Mouse (Mus musculus) hindbrain, embryonic 10.5 days (tissue): ENCODE measurements around the gene Ap1m1. TPM values are rescaled to one million over a fixed set of nuclear protein-coding genes. Genes with fewer than 3 reads are reported as not detected.

Source experiments
- DNase-seq: peaks from one replicate; pipeline ENCODE4 v3.0.0-alpha.2; 2017; ENCODE audit warnings: low spot score
- H3K27ac ChIP-seq: fragments of 300-500 bp; sonication (generic); 2 replicates; pipeline ENCODE4 v1.5.1; 2016; ENCODE audit warnings: mild to moderate bottlenecking, moderate library complexity
- H3K27me3 ChIP-seq: fragments of 300-500 bp; sonication (generic); 2 replicates; pipeline ENCODE4 v1.6.1; 2016; ENCODE audit warnings: mild to moderate bottlenecking; ENCODE audit not compliant: poor library complexity, insufficient read depth, severe bottlenecking
- H3K36me3 ChIP-seq: fragments of 300-500 bp; sonication (generic); 2 replicates; pipeline ENCODE4 v1.6.1; 2016; ENCODE audit warnings: mild to moderate bottlenecking, moderate library complexity
- H3K4me1 ChIP-seq: fragments of 300-500 bp; sonication (generic); replicated peaks from 2 replicates; pipeline ENCODE4 v1.6.1; 2016; ENCODE audit warnings: mild to moderate bottlenecking
- H3K4me3 ChIP-seq: fragments of 300-500 bp; sonication (generic); 2 replicates; pipeline ENCODE4 v1.5.1; 2016; ENCODE audit warnings: mild to moderate bottlenecking, moderate library complexity
- H3K9me3 ChIP-seq: fragments of 300-500 bp; sonication (generic); 2 replicates; pipeline ENCODE4 v1.6.1; 2016; ENCODE audit warnings: mild to moderate bottlenecking, moderate library complexity
- WGBS: fragments of 180-500 bp; shearing (Covaris S2); methylation state at CpG from one replicate; pipeline ENCODE4 v1.1.7; 2016; 5-methylcytosine and 5-hydroxymethylcytosine counted together
- polyA plus RNA-seq: library from polyadenylated mRNA; unstranded; fragments of >200 nt; fragmentation: Nextera tagmentation; extraction: Ambion mirVana; gene quantifications from 2 replicates; pipeline ENCODE4 v1.2.1, GENCODE M21; 2016

The Ap1m1 gene
- polyA plus RNA-seq, 1 experiment from 2014 or later = 213 TPM

DNA sequence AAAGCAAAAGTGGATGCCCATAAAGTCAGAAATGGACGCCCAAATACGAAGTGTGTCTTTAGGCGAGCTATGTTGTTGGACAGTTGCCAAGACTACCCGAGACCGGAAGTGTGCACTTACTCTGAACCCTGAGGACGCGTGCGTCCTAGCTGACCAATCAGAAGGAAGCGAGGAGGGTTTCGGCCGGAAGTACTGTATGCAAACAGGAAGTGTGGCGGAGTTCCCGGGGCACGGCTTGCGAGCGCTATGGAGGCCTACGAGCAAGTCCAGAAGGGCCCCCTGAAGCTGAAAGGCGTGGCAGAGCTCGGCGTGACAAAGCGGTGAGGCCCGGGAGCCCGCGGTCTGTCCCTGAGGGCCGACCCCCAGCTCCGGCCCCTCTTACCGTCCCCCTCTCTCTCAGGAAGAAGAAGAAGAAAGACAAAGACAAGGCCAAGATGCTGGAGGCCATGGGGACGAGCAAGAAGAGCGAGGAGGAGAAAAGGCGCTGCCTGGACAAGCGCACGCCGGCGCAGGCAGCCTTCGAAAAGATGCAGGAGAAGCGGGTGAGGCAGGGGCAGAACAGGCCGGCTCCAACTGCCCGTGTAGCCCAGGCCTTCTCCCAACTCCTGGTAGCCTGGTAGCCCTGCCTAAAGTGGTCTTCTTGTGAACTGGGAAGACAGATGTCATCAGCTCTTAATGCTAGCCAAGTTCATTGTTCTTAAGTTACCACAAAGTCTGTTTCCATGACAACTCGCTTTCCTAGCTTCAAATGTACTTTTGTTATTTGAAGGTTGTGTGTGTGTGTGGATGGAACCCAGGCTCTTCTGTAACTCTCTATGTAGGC, 20.1 kb upstream of the Ap1m1 start, which contains the start of gene Fam32a:
TSS of gene Fam32a (plus strand) at position 190 of the 823 bp plus-strand sequence.
- no peaks in the 10 kb centered on the region for H3K27me3 ChIP-seq
- peaks cover 12% of the 10 kb centered on the region for H3K4me1 ChIP-seq
- H3K9me3 ChIP-seq = no peaks in the 10 kb centered on the region
- peak; percentile 93 for DNase-seq
- 10% methylated on average over 39 of the region's 39 CpGs for WGBS
- H3K4me3 ChIP-seq = peak within 1 kb of the TSS; percentile 79
- H3K27ac ChIP-seq = peak within 1 kb of the TSS; percentile 92
- peaks cover 39% of the 10 kb centered on the region for H3K36me3 ChIP-seq

DNA sequence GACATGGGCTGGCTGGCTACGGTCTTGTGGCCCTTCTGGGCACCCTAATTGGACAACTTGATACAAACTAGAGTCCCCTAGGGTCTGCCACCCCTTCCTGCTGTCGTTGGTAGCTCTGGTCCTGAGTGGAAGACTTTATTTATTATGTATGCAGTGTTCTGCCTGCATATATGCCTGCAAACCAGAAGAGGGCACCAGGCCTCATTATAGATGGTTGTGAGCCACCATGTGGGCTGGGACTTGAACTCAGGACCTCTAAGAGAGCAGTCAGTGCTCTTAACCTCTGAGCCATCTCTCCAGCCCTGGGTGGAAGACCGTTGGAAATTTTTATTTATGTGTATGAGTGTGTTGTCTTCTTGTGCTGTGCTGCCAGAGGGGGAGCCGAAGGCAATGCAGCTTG, 19.1 kb upstream of the Ap1m1 start:
- 83% methylated on average over 4 of the region's 4 CpGs for WGBS
- H3K36me3 ChIP-seq = peaks cover 39% of the 10 kb centered on the region
- H3K9me3 ChIP-seq = no peaks in the 10 kb centered on the region
- H3K4me3 ChIP-seq = peak overlapping the region; percentile 79
- no peak overlapping the region for H3K27ac ChIP-seq
- peaks cover 12% of the 10 kb centered on the region for H3K4me1 ChIP-seq
- no peak for DNase-seq
- H3K27me3 ChIP-seq = no peaks in the 10 kb centered on the region

DNA sequence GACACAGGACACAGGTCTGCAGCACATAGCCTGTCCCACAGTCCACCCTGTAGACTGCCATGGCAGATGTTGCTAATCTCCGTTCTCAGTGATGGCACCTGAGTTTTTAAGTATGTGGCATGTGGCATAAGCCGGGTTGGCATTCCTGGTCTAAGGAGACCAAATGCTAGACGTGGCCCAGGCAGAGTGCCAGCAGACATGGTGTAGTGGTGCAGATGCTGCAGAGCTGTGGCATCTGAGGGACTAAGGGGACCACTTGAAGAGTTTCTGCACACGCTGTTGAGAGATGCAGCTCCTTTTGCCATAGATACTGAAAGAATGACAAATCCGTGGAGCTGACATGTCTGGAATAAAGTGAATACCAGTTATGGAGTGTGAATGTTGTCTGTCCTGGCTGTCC, 17.2 kb upstream of the Ap1m1 start:
- no peak for DNase-seq
- Histone ChIP-seq H3K36me3 (peaks cover 39% of the 10 kb centered on the region), H3K9me3 (no peaks in the 10 kb centered on the region), H3K4me3 (no peak overlapping the region), H3K27ac (no peak overlapping the region), H3K27me3 (no peaks in the 10 kb centered on the region), H3K4me1 (peaks cover 12% of the 10 kb centered on the region)
- WGBS = 93% methylated on average over 5 of the region's 5 CpGs

DNA sequence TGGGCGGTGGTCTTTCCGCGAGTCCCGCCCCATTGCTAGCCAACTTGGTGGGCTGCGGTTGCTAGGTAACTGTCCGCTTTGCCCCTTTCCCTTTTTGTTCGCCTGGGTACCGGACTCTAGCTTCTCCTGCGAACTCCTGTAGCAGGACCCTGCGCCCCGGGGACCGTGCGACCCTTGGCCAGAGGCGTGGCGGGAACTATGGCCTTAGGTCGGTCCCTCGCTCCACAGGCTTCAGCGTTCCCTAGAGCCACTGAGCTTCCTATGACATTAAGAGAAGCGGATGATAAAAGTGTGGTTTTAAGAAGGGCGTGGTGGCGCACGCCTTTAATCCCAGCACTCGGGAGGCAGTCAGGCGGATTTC, 565 bp downstream of the Ap1m1 start:
- Histone ChIP-seq H3K36me3 (peaks cover 34% of the 10 kb centered on the region), H3K27ac (peak overlapping the region; percentile 96), H3K4me3 (peak overlapping the region; percentile 69), H3K9me3 (no peaks in the 10 kb centered on the region), H3K4me1 (peaks cover 22% of the 10 kb centered on the region), H3K27me3 (no peaks in the 10 kb centered on the region)
- DNase-seq = no peak
- WGBS = 1% methylated on average over 24 of the region's 24 CpGs

DNA sequence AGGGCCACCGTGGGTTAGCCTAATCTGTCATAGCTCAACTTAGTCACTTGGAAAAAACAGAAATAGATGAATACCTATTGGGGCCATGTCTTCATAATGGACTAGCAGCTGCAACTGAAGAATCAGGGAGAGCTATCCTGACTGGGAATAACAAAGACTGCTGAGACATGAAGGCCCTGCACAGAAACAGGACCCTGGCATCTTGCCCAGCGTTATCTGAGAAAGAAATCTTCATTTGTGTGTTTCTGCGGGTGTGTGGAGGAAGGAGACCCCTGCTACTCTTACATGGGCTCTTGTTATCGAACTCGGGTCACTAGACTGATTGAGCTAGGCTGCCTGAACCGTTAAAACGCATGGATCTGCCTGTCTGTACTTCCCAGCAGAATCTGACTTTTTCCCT, 1.1 kb downstream of the Ap1m1 start:
- DNase-seq = no peak
- no peaks in the 10 kb centered on the region for H3K9me3 ChIP-seq
- peaks cover 22% of the 10 kb centered on the region for H3K4me1 ChIP-seq
- peaks cover 40% of the 10 kb centered on the region for H3K36me3 ChIP-seq
- H3K27ac ChIP-seq = peak overlapping the region; percentile 96
- 76% methylated on average over 7 of the region's 7 CpGs for WGBS
- H3K4me3 ChIP-seq = peak overlapping the region; percentile 69
- H3K27me3 ChIP-seq = no peaks in the 10 kb centered on the region

DNA sequence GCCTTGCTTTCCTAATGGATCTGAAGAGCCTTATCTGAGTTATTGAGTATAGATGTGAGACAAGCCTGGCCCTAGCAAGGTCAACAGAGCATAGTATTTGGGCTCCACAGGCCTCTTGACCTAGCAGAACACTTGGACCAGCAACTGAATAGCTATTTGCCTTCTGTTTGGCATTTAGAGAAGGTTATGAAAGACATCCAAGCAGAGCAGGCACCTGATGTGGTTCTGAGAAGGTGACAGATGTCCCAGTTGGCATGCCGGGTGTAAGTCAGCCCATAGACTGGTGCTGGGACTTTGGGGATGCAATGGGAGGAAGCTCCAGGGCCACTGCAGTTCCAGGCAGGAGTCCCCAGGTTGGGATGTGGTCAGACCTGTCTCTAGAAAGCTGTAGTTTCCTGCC, 2.4 kb downstream of the Ap1m1 start:
- H3K4me3 ChIP-seq = no peak overlapping the region
- DNase-seq = no peak
- peaks cover 22% of the 10 kb centered on the region for H3K4me1 ChIP-seq
- no peak overlapping the region for H3K27ac ChIP-seq
- H3K36me3 ChIP-seq = peaks cover 53% of the 10 kb centered on the region
- 90% methylated on average over 1 of the region's 1 CpGs for WGBS
- no peaks in the 10 kb centered on the region for H3K9me3 ChIP-seq
- H3K27me3 ChIP-seq = no peaks in the 10 kb centered on the region

DNA sequence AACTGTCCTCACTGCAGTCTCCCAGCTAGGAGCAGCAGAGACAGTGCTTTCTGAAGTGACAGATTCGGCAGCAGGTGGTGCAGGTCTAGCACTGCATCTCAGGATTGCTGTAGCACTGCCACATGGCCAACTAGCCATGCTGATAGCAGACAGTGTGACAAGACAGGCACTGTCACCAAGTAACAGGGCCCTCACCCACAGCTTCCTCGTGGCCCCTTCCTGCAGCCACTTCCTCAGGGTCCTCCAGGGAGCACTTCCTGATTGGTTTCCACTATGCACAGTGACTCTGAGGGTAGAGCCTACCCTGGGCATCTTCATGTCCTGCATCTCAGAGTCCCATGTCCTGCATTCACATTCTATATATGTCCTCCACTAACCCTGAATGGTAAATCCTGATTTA, 4.8 kb downstream of the Ap1m1 start:
- peaks cover 69% of the 10 kb centered on the region for H3K36me3 ChIP-seq
- no peaks in the 10 kb centered on the region for H3K9me3 ChIP-seq
- H3K27me3 ChIP-seq = no peaks in the 10 kb centered on the region
- no peak overlapping the region for H3K27ac ChIP-seq
- WGBS = 76% methylated on average over 2 of the region's 2 CpGs
- DNase-seq = no peak
- no peak overlapping the region for H3K4me3 ChIP-seq
- H3K4me1 ChIP-seq = peaks cover 19% of the 10 kb centered on the region

DNA sequence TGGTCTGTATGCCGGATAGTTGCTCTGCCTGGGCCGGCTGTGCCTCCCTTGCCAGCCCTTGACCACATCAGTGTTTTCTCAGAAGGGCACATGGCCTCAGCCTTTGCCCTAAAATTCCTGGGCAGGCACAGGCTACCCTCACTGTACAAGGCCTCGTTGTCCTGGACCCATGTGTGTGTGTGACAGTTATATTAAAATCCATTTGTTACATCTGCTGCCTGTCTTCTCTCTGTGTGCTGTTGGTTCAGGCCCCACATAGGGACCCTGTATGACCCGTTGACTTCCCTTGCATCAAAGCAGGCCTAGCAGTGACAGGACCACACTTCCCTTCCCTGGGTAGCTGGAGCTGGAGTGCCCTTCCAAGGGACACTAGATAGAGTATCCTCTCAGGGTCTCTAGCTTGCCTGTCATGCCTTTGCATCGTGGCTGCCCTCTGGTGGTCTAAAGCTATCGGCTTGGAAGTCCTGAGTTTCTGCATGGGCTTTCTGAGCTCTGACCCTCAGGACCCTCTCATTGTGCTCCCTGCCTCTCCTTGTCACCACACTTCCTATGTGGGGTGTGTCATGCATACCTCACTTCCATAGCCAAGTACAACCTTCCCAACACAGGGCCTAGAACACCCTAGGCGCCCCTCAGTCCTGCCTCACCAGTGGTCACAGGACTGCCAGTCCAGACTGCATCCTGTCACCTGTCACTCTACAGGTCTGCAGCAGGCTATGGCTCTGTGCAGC, 17.5 kb downstream of the Ap1m1 start:
- WGBS = 54% methylated on average over 7 of the region's 7 CpGs

DNA sequence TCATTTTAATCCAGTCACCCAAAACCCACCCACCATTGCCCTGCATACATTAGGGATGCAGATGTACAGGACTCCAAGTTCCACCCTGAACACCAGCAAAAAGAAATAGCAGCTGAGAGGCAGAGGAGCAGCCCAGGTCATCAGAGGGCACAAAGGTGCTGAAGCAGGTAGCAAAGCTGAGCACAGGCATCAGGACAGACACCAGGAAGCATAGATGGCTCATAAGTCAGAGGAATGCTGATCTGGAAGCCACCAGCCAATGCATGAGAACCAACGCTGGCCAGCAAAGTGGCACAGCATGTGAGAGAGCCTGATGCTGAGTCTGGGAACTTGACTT, 18.1 kb downstream of the Ap1m1 start:
- Histone ChIP-seq H3K27ac (no peak overlapping the region), H3K4me1 (no peaks in the 10 kb centered on the region), H3K4me3 (no peak overlapping the region), H3K27me3 (no peaks in the 10 kb centered on the region), H3K36me3 (peaks cover 40% of the 10 kb centered on the region), H3K9me3 (no peaks in the 10 kb centered on the region)
- WGBS = 86% methylated on average over 1 of the region's 1 CpGs
- no peak for DNase-seq

More for the DNA sequence above, 17.5 kb downstream of the Ap1m1 start:
- Histone ChIP-seq H3K27me3 (no peaks in the 10 kb centered on the region), H3K9me3 (no peaks in the 10 kb centered on the region), H3K4me3 (no peak overlapping the region), H3K36me3 (peaks cover 46% of the 10 kb centered on the region), H3K27ac (no peak overlapping the region), H3K4me1 (no peaks in the 10 kb centered on the region)
- peak; percentile 56 for DNase-seq

DNA sequence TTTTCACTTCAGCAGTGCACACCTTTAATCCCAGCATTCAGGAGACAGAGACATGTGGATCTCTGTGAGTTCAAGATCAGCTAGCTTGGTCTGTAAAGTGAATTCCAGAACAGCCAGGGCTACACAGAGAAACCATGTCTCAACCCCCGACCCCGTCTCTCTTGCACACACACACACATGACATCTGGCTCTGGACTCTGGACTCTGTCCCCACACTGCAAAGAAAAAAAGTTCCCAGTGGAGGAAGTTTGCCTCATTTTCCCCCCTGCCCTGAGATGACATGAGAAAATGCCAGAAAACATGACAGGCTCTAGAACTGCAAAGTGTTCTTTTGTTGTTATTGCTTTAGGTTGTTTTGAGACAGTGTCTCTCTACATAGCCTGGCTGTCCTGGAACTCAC, 20.0 kb downstream of the Ap1m1 start:
- H3K9me3 ChIP-seq = no peaks in the 10 kb centered on the region
- H3K4me1 ChIP-seq = no peaks in the 10 kb centered on the region
- no peak overlapping the region for H3K4me3 ChIP-seq
- H3K36me3 ChIP-seq = peaks cover 20% of the 10 kb centered on the region
- H3K27ac ChIP-seq = no peak overlapping the region
- 78% methylated on average over 2 of the region's 2 CpGs for WGBS
- no peaks in the 10 kb centered on the region for H3K27me3 ChIP-seq
- no peak for DNase-seq

DNA sequence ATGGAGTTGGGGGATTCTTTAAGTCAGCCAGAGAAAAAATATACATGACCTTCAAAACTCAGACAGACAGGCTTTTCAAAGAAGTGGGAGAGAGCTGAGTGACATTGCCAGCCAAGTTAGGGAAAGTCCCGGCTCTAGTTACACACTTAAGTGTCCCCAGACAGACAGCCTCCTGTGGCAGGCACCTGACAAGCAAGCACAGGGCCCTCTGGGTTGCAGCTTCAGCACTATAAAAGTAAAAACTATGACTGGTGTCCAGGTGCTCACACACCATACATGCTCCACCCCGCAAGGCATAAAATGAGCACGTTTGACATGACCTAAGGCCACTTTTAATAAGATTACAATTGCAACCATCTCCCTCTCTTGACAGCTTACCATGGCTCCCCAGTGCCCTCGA, 20.8 kb downstream of the Ap1m1 start:
- no peak for DNase-seq
- Histone ChIP-seq H3K27ac (no peak overlapping the region), H3K9me3 (no peaks in the 10 kb centered on the region), H3K27me3 (no peaks in the 10 kb centered on the region), H3K4me3 (no peak overlapping the region), H3K36me3 (peaks cover 13% of the 10 kb centered on the region), H3K4me1 (no peaks in the 10 kb centered on the region)
- 65% methylated on average over 4 of the region's 4 CpGs for WGBS

DNA sequence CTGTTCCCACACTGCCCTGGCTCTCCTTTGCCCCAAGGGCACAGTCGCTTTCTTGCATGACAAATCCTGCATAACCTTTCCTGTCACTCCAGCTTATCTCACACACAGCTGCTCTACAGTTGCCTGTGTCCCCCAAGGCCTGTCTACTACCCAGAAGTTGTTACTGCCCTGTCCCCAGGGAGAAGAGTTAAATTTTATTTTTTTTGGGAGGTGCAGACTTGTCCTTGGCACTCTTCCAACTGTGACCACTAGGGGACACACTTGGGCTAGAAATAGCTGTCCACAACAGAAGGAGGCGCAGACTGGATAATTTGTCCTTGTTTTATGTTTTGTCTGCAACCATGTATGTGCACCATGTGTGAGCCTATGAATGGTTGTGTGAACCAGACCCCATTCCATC, 21.2 kb downstream of the Ap1m1 start:
- no peaks in the 10 kb centered on the region for H3K9me3 ChIP-seq
- no peak overlapping the region for H3K27ac ChIP-seq
- peaks cover 9% of the 10 kb centered on the region for H3K36me3 ChIP-seq
- H3K27me3 ChIP-seq = no peaks in the 10 kb centered on the region
- no peaks in the 10 kb centered on the region for H3K4me1 ChIP-seq
- peak; percentile 68 for DNase-seq
- H3K4me3 ChIP-seq = no peak overlapping the region
- WGBS = 38% methylated on average over 2 of the region's 2 CpGs

DNA sequence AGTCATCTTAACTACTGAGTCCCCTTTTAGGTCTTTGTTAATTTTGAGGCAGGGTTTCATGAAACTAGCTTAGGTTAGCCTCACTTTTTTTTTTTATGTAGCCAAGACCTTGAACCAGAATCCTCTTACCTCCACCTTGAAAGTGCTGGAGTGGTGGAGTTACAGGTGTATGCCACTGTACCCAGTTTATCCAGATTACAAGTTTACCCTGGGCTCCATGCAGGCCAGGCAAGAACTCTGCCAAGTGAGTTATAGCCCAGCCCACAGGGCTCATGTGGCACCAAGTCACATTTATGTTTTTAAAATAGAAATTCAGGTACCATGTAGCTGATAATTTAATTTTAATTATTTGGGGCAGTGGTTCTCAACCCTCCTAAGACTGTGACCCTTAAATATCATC, 21.6 kb downstream of the Ap1m1 start:
- Histone ChIP-seq H3K36me3 (peaks cover 8% of the 10 kb centered on the region), H3K9me3 (no peaks in the 10 kb centered on the region), H3K4me1 (no peaks in the 10 kb centered on the region), H3K27ac (no peak overlapping the region), H3K4me3 (no peak overlapping the region), H3K27me3 (no peaks in the 10 kb centered on the region)
- no peak for DNase-seq
